Comparison of ENCODE assay signal across 8 mouse cellular contexts in genomic region chr19:3575632-3576384, GRCm38 (mm10). TPM values are rescaled to one million over a fixed set of nuclear protein-coding genes. Genes with fewer than 3 reads are reported as not detected.
DNase-seq lines count a peak whose midpoint lies in the region; ATAC-seq lines count a peak whose summit lies in the region.

Gene Ppp6r3 (minus strand): TSS chr19:3575749.

- DNase-seq in c-Kit-negative CD71-positive TER-119-positive erythroid progenitor cells, embryonic 14.5 days (ENCODE audit: low read depth, low spot score): peak; percentile 99
- DNase-seq in fibroblast of lung, adult 2 months (ENCODE audit: low read depth): peak; percentile 98
- DNase-seq in kidney, postnatal 14 days: peak; percentile 99
- peak; percentile 97 for DNase-seq in liver, embryonic 13.5 days
- peak; percentile 97 for DNase-seq in neural tube, embryonic 10.5 days (ENCODE audit: extremely low spot score, low spot score)

- peak within 1 kb of the TSS; percentile 70 for H3K4me2 ChIP-seq in heart, embryonic 14.5 days (ENCODE audit: low read length)
- H3K4me2 ChIP-seq in liver, embryonic 13.5 days: peak within 1 kb of the TSS; percentile 79
- H3K4me2 ChIP-seq in stomach, embryonic 16.5 days (ENCODE audit: low read depth, low read length): peak within 1 kb of the TSS; percentile 90

- H3K4me1 ChIP-seq in heart, embryonic 14.5 days (ENCODE audit: control insufficient read depth in 2 of 2, insufficient read depth in 2 of 2, low read length in 2 of 2): peaks cover 18 to 41% of the 10 kb centered on the region in 2 experiments
- peaks cover 52% of the 10 kb centered on the region for H3K4me1 ChIP-seq in liver, embryonic 13.5 days (replicated peaks)
- H3K4me1 ChIP-seq in stomach, embryonic 16.5 days (ENCODE audit: control insufficient read depth, insufficient read depth, low read length): peaks cover 21% of the 10 kb centered on the region

- H3K27ac ChIP-seq in heart, embryonic 14.5 days (replicated peaks in 1 of 2; ENCODE audit: control insufficient read depth in 1 of 2, insufficient read depth in 1 of 2, low read depth in 2 of 2, low read length in 2 of 2): peak within 1 kb of the TSS; percentile 96 to 99
- peak within 1 kb of the TSS; percentile 91 for H3K27ac ChIP-seq in liver, embryonic 13.5 days
- H3K27ac ChIP-seq in stomach, embryonic 16.5 days (ENCODE audit: low read length): peak within 1 kb of the TSS; percentile 96

- no peaks in the 10 kb centered on the region for H3K36me3 ChIP-seq in heart, embryonic 14.5 days (ENCODE audit: control insufficient read depth, insufficient read depth, low read length)
- H3K36me3 ChIP-seq in liver, embryonic 13.5 days: no peaks in the 10 kb centered on the region; the same call in 1 of the 2 replicates
- no peaks in the 10 kb centered on the region; the same call in 1 of the 2 replicates for H3K36me3 ChIP-seq in stomach, embryonic 16.5 days (ENCODE audit: control insufficient read depth, insufficient read depth, low read length)

- H3K27me3 ChIP-seq in heart, embryonic 14.5 days (ENCODE audit: control insufficient read depth, insufficient read depth, low read length): no peaks in the 10 kb centered on the region
- H3K27me3 ChIP-seq in liver, embryonic 13.5 days: no peaks in the 10 kb centered on the region
- no peaks in the 10 kb centered on the region for H3K27me3 ChIP-seq in stomach, embryonic 16.5 days (ENCODE audit: control insufficient read depth, insufficient read depth, low read length)

- no peaks in the 10 kb centered on the region for H3K9me3 ChIP-seq in heart, embryonic 14.5 days (ENCODE audit: control insufficient read depth, low read length)
- H3K9me3 ChIP-seq in liver, embryonic 13.5 days (replicated peaks): no peaks in the 10 kb centered on the region
- no peaks in the 10 kb centered on the region for H3K9me3 ChIP-seq in stomach, embryonic 16.5 days (replicated peaks; ENCODE audit: control insufficient read depth, low read length)

- peak within 1 kb of the TSS; percentile 81 for H3K9ac ChIP-seq in heart, embryonic 14.5 days (ENCODE audit: low read length)
- H3K9ac ChIP-seq in liver, embryonic 13.5 days: peak within 1 kb of the TSS; percentile 95
- peak within 1 kb of the TSS; percentile 97 for H3K9ac ChIP-seq in stomach, embryonic 16.5 days (ENCODE audit: low read length)

- H3K4me3 ChIP-seq in heart, embryonic 14.5 days (ENCODE audit: control insufficient read depth in 1 of 2, insufficient read depth in 1 of 2, low read depth in 1 of 2, low read length in 2 of 2): peak within 1 kb of the TSS; percentile 64 to 82
- peak within 1 kb of the TSS; percentile 88 for H3K4me3 ChIP-seq in liver, embryonic 13.5 days (replicated peaks)
- peak within 1 kb of the TSS; percentile 95 for H3K4me3 ChIP-seq in stomach, embryonic 16.5 days (replicated peaks; ENCODE audit: low read length)

- ATAC-seq in CD4-positive, CD25-positive, alpha-beta regulatory T cell, adult 4 months: peak; percentile 94
- peak; percentile 95 for ATAC-seq in heart, embryonic 14.5 days (ENCODE audit: insufficient number of reproducible peaks, insufficient read depth, low FRiP score, low read depth)
- peak; percentile 95 for ATAC-seq in liver, embryonic 13.5 days (ENCODE audit: low read depth)
- peak; percentile 98 for ATAC-seq in stomach, embryonic 16.5 days (ENCODE audit: insufficient read depth, low FRiP score)

- under 1% methylated on average over 51 of the region's 51 CpGs for WGBS in heart, embryonic 14.5 days
- under 1% methylated on average over 51 of the region's 51 CpGs for WGBS in liver, embryonic 13.5 days (ENCODE audit: insufficient replicate concordance)
- WGBS in stomach, embryonic 16.5 days: under 1% methylated on average over 51 of the region's 51 CpGs

RNA-seq across cellular contexts. Expression of gene Ppp6r3, which starts in this region (rescaled TPM):
- 10 to 100 TPM; 73.5 to 93.5 TPM for polyA plus RNA-seq in CD4-positive, CD25-positive, alpha-beta regulatory T cell, adult 4 months (2017; shearing (Covaris generic))
- polyA plus RNA-seq in heart, embryonic 14.5 days (2014; fragmentation: Nextera tagmentation; extraction: Ambion mirVana): 55.6 and 62.2 TPM in 2 replicates
- polyA plus RNA-seq in liver, embryonic 13.5 days (2015; fragmentation: Nextera tagmentation; extraction: Ambion mirVana): 22.3 and 28.0 TPM in 2 replicates
- 53.0 and 54.0 TPM in 2 replicates for polyA plus RNA-seq in stomach, embryonic 16.5 days (2015; fragmentation: Nextera tagmentation; extraction: Ambion mirVana)

Comparison
In these comparisons a context has a peak if more than half of its experiments do, and no peak if none do; other contexts are left out.
1. Peak in every context shown above with its lines: DNase-seq, ATAC-seq, H3K4me3 ChIP-seq and H3K27ac ChIP-seq.